Mouse (Mus musculus) spleen, postnatal 14 days (tissue): ENCODE data around the gene Svep1.

Experiments used
- DNase-seq, 2 experiments: peaks; one replicate each; pipeline ENCODE4 v3.0.0; 2021 to 2022; ENCODE audit warnings: low spot score in 2 of 2

Svep1 gene

DNA sequence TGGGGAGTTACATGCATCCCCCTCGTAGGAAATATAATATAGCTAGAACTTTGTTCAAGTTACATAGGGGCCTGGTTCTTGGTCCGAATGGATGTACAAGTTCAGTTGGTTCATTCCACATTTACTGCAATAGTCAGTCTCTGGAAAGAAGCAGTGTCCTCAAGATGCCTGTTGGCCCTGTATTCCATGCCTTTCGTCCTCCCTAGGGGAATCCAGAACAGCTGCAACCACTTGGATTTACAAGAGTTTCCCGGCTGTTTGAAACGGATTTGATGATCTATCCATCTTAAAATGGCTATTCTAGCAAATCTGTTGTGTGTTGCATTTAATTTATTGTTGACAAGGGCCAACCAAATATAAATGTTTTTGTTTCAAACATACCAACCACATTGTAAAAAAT is 36.2 kb downstream of the Svep1 start:
- no peak for DNase-seq

DNA sequence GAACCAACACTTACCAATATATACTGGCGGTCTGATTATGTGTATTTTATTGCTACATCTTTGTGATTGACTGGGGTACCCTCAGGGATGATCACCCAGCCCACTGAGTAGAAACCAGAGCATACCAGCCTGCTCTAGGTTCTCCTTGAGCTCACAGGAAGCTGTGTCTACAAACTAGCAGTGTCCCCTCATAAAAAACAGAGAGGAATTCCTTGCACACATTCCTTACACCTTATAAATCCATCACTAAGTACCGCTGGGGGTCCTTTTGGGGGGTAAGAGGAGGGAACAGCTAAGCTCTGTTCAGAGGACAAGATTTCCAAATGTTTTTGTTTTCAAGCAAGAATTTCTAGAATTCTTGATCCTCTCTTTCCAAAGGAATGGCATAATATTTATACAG is 36.7 kb downstream of the Svep1 start:
- DNase-seq: no peak

DNA sequence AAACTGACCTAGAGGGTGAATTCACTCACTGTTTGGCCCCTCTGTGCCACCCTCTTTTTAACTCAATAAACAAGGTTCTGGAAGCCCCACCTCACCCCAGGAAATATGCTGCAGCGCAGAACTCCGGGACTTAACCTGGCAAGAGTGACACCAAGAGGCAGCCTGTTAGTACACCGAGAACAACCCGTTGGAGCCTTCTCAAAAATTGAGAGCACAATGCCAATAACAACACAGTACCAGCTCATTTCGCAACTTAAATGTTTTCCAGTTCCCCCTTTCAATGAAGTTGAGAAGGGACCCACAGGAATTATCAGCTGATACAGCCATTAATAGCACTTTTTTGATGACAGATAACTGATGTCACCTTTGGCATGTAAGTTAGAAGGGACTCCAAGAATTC is 38.3 kb downstream of the Svep1 start:
- DNase-seq: no peak

DNA sequence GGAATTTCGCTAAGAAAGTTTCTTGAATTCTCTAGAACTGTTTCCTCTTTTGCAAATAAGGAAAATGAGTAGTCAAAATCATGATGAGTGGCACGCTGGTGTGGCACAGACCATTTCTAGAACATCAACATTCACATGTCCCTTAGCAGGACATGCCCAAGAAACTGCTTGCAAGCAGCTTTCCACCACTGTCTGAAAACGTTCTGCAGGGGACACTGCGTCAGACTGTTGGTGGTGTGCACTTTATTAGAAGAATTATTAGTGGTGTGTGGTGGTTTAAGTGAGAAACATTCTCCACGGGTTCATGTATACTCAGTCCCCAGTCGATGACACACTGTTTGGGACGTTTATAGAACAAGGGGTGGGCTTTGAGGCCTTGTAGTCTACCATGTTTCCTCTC is 40.9 kb downstream of the Svep1 start:
- no peak for DNase-seq

DNA sequence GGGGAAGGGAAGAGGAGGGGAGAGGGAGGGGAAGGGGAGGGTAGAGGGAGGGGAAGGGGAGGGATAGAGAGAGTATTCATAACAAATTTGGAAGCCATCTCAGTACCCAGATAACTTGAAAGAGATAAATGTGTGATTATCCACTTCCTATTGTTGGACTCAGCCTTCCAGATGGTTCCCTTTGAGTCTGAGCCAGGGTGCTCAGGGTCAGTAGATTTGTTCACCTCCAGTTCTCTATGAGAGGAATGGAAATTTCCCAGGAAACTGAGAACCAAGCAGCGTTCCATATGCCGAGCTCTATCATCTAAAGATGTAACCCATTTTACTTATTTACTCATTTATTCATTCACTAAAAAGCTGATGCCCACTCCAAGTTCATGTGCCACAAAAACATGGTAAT is 44.8 kb downstream of the Svep1 start:
- no peak for DNase-seq

DNA sequence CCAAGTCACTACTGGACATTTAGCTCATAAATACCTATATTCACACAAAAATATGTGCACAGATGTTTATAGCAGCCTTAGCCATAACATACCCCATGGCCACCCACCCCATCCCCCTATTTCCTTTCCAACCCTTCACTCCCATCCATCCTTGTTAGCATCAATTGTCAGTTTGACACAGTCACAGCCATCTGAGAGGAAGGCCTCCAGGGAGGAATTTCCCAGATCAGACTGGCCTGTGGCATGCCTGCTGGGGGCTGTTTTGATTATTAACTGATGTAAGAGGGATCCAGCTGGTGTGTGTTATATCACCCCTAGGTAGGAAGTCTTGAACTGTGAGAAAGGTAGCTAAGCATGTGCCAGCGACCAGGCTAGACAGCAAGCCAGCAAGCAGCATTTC is 47.1 kb downstream of the Svep1 start:
- DNase-seq: no peak

DNA sequence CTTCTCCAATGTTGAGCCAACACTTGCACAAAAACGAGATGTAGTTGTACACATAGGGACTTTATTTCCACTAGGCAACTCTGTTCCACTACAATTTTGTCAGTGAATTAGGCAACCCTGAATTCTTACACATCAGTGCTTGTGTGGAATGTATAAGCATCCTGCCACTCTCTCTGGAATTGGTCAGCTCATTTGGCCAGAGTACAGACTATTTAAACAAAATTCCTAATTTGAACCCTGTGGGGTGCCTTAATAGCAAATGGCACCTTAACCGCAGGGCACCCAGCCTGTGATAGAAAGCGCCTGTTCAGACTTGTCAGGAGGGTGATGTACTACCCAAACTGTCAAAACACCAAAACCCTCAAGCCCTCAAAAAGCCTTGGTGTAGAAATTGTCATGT is 56.4 kb downstream of the Svep1 start:
- no peak for DNase-seq

DNA sequence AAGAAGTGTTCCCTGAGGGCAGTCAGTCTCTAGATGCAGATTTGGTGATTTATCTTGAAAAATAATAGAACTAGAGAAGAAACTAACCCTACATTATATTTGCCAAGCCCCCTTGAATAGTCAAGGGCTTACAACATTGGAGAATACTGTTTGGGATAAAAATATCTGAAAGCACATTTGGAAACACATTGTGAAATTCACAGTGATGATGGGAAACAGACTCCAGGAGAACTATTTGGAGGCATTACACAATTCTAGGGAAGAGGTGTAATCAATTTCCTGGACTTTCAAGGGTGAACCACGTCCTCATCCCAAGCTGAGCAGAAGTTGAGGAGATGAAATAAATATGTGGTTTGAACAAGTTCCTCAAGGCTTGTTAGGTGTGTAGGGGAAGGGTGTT is 57.5 kb downstream of the Svep1 start:
- DNase-seq: no peak

DNA sequence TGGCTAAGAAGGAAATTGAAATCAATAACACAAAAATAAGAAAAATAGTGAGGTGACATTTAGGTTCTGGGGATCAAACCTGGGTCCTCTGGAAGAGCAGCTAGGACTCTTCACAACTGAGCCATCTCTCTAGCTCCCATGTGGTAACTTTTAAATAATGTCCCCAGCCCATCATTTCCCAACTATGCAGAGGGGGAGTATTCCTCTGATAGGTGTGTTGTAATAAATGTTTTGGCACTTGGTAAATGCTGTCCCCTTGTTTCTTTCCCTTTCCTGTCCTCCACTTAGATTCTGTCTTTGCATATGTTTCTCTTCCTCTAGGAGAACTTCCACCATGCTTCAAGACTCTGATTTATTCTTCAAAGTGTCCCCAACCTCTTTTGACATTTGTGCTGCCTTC is 58.1 kb downstream of the Svep1 start:
- DNase-seq: no peak

DNA sequence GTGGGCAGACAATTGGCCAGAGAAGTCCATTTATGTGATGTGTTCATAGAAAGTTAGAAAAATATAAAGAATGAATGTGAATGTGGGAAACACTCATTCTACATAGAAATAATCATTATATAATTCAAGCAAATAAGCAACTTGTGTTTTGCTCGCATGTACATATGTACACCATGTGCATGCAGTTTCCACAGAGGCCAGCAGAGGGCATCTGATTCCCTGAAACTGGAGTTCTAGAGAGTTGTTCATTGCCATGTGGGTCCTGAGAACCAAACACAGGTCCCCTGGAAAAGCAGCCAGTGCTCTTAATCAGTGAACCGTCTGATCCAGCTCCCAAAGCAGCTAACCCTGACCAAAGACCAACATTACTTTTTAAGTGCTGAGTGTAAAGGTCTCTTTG is 60.0 kb downstream of the Svep1 start:
- DNase-seq: no peak

DNA sequence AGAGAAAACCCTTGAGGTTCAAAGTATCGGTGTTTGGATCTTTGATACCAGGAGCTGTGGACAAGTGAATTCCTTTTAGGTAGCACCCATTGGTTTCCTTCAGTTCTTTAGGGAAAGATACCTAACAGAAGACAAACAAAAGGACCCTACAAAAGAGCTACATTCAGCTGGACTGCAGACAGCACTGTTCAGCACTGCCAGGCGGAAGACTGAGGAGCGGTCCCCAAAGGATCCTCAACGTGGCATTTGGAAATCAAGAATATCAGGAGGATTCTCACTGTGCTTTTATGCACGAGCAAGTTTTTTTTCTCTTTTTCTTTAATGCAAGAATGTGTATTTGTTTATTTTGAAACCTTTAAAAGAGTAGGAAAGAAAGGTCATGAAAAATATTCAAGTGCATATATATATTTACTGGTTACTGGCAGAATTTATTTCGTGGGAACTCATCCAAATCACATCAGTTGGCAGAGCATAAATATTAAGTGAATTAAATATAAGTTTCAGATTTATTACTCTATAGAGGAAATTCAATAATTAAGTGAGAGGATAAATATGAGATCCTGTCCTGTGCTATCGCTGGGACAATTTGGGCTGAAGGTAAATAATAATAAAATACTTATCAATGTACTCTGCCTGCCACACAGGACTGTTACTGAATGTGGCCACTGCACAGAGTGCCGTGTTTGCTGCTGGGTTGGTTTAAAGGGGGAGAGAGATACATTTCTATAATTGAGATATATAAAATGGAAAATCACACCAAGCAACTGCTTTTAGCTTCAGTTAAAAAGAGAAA is 66.7 kb downstream of the Svep1 start:
- DNase-seq: no peak

DNA sequence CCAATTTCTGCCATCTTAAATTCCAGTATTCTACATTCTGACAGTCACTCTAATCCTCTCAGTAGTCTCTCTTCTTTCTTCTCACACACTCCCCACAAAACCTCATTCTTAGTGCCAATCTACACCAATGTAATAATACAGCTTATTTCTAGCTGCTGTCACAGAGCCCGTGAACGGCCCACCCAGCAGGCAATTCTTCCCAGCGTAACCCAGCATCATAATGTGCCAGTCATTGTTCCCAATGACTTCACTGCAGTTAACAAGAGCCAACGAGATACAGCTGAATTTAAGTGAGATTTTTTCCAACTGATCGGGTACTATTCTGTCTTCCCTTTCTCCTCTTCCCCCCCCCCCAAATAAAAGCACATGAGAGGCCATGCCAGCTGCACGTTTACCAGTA is 67.4 kb downstream of the Svep1 start:
- DNase-seq: no peak

DNA sequence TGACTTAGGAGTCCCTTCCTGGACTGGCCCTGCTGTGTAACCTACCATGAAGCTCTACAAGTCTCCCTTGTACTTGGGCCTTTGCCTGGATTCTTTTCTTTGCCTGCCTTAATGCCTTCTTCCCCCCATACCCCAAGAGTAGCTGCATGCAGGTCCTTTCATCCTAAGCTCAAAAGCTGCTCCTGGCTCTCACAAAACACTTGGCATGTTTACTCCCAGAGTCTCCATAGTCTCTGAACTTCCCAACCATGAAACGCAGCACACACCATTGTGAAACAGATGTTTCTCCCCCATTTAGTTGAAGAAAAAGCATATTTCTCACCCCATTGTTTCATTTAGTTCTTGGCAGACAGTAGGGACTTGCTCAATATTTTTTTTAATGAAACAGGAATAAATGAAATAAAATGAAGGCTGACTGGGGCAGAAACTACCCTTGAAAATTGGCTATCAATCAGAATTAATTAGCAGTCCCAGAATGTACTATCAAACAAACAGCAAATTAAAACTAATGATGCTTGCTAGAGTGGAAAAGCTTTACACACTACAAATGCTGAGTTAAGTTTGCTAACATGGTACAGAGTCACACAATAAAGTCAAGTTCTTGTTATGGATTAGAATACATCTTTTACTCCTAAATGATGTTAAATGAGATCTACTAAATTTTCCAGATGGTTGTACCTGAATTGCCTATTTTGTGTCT is 72.9 kb downstream of the Svep1 start:
- DNase-seq: no peak

DNA sequence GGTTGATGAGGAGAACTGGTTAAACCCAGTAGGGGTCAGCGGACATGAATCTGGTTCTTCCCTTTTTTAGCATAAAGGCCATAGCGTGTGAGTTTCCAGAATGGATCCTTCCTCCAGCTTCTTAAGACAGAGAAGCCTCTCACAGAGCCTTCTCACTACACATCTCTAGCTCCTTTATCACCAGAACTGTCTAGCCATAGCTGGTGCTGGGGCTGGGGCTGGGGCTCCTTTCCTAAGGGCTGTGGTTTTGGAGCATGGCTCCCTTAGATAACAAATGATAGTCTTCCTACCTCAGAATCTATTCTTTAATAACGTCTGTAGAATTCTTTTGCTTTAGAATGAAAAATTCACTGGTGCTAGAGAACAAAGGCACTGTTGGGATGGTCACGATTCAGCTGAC is 76.8 kb downstream of the Svep1 start:
- no peak for DNase-seq

DNA sequence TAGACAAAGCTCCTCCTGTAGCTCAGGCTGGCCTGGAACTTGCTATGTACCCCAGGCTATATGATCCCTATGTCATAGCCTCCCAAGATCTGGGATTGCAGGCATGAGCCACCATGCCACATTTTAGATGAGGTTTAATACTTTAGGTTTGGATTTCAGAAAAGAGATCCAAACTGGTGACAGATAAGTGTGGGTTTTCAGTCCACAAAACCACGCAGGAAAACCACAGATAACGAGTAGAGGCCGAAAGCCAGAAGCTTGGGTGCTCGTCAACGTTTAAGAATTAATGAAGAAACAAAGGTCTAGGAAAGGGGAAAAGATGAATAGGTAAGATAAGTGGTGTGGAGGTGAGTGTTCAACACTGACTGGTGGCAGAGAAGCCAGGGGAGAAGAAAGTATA is 79.6 kb downstream of the Svep1 start:
- DNase-seq: no peak

DNA sequence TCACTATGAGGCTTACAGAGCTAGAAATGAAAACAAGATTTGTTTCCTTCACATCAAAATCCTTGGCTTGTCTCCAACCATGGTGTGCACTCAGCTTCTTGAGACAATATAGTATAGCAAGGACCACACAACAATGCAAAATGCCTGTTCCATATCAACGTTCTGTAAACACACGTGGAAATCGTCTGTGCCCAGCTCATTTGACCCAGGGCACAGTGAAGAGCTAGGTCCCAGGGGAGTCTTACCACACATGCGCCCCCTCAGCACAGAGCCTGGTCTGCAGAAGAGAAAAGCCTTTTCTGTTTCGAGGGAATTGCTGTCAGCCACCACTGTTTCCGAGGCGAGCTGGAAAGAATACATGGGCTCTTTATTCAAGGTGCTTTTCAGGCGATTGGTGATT is 91.2 kb downstream of the Svep1 start:
- no peak for DNase-seq

DNA sequence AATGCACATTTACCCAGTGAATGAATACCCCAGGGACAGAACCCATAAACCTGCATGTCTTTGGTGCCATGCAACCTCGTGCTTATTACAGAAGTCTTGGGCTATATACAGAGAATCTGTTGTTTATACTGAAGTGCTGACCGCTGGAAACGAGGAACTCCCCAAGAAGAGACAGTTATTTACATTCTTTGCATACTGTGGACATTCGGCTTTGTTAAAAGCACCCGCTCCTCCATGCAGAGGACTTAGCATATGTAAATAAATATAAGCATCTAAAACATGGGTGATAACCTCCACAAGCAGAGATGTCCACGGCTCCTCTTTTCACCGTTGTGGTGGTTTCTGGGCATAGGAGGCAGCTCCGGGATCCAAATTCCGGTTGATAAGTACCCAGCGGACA is 95.7 kb downstream of the Svep1 start:
- no peak for DNase-seq

DNA sequence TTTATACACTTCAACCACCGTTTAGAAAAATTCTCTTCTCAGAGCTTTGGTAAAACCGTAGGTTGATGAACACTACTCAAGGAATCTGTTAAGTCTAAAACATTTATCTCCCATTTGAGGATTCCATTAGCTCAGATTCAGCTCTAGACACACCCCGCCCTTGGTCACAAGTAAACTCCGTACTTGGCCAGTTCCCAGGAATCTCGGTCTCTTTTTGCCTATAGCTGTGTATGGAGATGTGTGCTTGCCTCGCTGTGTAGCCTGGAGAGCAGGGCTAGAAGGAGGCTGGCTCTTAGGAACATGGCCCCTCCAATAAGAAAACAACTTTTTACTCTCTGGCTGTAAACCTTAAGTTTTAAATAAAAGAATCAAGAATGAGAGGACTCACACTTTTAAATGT is 96.9 kb downstream of the Svep1 start:
- DNase-seq: no peak

DNA sequence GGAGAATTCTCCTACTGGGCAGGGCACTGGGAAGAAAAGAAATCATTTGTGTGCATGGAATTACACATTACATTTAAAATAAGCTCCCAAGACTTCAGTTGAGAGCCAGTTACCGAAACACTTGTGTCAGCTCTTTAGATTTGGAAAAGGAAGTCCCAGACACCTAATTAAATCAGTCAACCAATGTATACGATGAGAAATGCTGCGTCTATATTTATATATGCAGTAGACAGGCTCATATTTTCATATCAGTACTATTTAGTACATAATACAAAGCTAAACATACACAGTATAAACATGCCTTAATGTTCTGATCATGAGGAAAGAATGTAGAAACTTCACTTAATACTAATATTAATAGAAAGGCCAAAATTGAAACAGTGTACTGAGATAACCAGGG is 98.3 kb downstream of the Svep1 start:
- no peak for DNase-seq

DNA sequence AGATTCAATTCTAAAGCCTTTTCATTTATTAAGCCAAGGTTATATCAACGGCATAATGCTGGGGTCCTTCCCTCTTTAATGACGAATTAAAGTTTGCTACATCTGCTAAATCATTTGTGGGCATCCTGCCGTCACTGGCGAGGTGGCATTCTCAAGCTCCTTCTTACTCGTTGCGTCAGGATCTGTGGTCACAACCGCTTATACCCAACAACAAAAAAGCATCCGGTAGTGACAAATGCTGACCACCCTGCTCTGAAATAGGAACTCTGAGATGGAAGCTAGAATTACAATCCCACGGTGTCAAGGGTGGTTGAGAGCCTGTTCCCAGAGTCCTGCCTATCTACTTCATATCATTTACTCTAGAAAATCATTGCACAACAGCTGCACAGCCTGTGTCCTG is 108.9 kb downstream of the Svep1 start:
- DNase-seq: no peak

DNA sequence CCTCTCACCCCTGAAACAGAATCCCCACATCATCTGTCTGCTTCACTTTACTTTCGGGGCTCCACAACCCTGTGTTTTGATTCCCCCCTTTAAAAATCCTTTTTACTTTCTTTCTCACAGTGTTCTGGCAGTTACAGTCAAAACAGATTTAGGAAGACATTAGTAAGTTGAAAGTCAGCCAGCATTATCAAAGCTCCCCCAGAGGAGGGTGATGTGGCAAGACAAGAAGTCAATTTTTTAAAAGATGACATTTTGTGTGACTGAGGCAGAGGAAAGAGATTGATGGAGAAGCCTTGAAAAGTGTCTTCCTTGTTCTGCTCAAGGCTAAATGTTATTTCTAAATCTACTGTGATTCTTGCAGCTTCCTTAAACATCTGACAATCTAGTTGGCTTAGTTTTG is 119.9 kb downstream of the Svep1 start:
- DNase-seq: no peak

DNA sequence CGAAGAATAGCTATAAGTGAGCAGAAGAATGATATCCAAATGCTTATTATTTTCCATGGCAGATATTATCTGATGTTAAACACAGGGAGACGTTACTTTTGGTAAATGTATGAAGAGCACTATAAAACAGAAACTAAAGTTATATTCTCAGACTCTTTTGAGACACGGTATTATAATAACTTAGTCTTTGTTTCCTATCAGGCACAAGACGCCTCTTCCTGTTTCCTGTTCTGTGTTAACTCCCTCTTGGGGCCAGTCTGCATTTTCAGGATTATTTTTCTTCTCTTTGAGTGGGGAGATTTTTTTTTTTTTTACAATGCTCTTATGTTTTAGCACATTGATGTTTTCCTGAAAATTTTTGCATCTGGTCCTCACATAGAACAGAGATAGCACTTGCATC is 120.5 kb downstream of the Svep1 start:
- DNase-seq: no peak

DNA sequence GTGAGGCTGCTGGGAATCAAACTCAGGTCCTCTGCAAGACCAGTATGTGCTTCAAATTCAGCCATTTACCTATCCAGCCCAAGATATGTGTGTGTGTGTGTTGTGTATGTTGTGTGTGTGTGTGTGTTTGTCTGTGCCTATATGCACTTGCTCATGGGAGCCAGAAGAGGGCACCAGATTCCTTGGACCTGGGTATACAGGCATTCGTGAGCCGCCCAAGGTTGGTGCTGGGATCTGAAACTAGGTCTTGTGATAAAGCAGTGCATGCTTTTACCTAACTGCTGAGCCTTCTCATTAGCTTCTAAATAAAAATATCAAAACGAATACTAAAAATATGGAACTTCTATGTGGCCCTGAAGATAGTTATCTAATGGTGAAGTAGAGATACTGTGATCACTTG is 121.3 kb downstream of the Svep1 start:
- DNase-seq: no peak

DNA sequence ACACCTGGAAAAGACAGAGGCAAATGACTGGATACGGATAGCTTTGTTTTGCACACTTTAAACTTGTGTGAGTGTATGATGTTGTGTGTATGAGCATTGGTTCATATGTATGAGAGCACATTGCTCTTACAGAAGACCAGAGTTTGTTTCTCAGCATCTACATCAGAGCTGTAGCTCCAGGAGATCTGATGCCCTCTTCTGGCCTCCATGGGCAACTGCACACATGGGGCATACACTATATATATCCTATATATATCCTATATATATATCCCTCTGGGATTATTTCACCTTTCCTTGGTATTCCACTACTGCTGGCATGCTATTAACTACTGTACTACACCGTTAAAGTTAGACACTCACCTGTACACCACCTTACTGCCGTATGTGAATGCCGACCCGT is 122.5 kb downstream of the Svep1 start:
- DNase-seq: no peak
